Mouse (Mus musculus): ENCODE results near the gene Man2a1.
"Not testable (repeated sequence)": the region's sequence is repeated elsewhere in the genome, so short reads cannot be mapped to it uniquely, and the experiment has no call there.

Gene Man2a1

DNA sequence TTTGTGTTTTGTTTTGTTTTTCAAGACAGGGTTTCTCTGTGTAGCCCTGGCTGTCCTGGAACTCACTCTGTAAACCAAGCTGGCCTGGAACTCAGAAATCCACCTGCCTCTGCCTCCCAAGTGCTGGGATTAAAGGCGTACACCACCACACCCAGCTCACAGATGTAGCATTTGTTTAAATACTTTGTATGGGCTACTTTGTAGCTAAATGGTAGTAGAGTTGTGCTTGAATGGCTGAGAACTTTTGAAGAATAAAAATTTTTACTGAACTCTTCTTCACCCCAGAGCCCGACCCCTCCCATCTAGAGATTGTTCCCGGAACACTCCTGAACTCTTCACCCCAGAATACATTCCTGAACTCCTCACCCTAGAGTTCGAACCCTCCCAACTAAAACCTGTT, 162.1 kb downstream of the Man2a1 start:
- DNase-seq (ENCODE audit: low read depth): not testable (repeated sequence)

DNA sequence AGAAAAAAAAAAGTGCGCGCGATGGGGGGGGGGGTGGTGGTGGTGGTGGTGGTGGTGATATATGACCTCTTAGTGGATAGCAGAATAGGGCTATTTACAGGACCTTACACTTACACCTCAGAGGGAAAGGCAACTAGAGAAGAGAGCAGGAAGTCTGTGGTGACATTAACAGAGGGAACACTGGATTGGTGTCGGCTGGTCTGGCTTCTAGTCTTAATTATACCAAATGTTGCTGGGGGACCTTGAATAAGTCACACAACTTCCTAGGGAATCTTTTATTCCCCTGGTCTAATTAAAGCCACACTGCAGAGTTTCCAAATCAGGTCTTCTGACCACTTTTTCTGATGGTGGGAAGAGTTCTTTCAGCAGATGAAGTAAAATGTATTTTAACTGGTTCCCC, 163.0 kb downstream of the Man2a1 start:
- no peak for DNase-seq (ENCODE audit: low read depth)

DNA sequence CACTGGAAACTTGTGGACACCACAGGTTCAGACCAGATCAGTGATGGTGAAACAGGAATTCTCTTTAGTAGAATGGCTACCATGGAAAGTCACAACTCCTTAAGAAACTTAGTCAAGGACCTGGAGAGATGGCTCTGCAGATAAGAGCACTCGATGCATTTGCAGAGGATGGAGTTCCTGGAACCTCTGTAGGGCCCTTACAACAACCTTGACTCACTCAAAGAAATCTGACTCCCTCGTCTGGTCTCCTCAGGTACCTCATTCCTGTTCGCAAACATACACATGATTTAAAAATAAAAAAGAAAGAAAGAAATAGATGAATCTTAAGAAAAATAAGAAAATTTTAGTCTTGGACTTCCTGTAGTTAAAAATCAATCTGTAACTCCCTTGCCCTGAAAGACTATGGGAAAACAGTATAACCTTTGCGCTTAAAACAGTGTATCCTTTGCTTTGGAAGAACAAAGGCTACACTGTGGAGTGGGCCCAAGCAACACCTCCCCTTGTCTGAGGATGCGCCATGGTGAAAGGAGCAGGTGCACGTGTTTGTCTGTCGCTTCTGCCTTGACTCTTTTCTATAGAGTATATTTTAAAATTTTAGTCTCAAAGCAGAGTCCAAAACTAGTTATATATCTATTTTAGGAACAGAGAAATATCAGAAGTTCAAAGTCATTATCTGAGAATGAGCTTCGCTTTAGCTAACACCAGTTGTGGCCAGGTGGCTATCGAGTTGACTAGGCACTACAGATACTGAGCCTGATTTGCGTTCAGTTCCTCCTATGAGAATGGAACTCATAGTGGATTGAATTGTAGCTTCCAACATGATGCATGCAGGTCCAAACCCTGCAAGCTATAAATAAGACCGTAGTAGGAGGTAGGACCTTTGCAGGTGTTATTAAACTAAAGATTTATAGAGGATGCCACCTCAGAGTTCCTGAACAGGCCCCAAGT, 163.9 kb downstream of the Man2a1 start:
- DNase-seq (ENCODE audit: low read depth): no peak

DNA sequence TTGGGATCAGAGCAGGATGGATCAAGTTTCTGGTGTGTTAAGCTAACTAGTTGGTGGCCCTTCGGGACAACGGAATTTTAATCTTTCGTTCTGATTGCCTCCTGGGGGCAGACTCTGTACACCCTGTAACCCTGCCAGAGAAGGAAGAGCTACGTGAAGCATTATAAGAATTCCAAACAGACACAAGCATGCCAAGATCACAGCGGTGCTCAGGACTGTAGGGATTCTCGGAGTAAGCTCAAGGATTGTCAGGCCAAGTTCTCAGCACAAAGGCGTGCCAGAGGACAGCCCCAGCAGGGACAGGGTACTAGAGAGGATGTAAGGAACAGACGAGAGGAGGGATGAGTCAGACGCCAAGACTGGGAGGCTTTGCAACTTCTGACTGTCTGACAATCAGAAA, 164.8 kb downstream of the Man2a1 start:
- no peak for DNase-seq (ENCODE audit: low read depth)

DNA sequence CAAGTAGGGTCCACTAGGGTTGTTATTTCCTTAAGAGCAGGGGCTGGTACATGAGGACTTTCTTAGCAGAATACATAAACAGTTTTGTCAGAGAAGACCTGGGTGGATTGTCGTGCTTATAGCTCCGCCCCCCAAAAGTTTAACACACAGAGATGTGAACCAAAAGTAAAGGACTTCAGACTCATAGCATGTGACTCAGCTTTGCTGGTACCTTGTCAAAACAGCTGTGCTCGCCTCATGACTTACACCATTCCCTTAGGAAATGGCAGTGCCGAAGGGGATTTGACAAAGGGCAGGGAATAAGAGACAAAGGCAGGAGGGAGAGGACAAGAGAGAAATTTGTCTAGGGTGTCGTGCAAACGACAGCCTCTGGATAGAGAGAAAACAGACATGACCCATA, 166.0 kb downstream of the Man2a1 start:
- no peak for DNase-seq (ENCODE audit: low read depth)

DNA sequence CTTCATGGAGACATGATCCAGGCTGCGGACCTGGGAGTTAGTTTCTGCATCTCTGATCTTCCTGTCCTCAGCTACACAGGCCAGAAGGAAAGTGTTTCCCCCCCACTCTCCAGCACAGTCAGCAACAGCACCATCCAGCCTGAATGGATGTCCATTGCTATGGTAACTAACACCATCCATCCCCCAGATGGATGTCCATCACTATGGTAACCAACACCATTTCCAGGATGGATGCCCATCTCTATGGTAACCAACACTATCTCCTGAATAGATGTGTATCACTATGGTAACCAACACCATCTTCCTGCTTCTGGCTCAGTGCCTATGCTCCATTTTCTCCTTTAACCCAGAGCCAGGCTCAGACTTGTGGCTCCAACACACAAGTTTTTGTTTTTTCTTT, 169.7 kb downstream of the Man2a1 start:
- DNase-seq (ENCODE audit: low read depth): no peak

DNA sequence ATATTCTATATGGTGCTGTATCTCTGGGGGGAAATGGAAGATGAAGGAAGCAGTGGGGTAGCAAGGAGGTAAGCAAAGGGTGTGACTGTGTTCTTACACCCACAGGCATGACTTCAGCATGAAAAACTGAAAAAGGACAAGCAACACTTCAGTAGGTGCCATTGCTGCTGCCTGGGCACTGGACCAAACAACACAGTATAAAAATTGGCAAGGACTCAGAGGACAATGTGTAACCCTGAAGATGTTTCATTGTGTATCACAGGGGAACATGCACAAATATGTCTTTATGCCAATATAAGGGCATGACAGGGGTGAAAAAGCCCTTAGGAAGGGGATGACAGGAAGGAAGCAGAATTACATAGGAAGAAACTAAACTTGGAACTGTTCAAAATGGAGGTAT, 172.1 kb downstream of the Man2a1 start:
- DNase-seq (ENCODE audit: low read depth): no peak

DNA sequence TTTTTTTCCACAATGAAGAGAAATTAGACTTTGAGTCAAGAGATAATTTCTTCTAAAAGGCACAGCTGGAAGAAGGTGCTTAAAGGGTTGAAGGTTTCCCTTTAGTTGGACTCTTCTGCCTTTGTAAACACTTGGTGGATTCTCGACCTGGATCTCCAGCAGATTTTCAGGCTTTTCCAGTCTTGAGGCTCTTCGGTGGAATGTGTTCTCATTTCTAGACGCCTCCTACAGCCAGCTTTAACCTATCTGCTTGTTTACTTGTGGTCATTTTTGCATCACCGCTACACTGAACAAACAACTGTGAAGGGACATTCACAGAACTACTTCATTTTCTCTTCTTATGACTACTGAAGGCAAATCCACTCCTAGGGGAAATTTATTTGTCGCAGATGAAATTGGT, 173.7 kb downstream of the Man2a1 start:
- no peak for DNase-seq (ENCODE audit: low read depth)

DNA sequence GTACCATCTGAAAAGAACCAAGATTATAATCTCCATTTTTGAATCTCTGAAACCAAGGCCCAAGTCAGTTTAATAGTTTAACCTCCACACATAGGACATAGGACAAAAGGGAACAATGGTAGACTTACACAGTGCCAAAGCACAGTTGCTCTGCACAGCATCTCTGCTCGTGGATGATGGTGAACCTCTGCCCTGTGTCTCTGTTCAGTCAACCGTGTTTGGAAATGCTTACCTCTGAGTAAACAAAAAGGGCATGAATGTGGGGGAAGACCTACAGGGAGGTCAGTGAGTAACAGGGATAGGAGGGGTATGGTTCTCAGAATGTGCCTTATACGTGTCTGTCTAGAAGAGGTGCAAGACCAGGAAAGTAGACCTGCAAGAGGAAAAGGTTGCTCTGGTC, 177.8 kb downstream of the Man2a1 start:
- no peak for DNase-seq (ENCODE audit: low read depth)

DNA sequence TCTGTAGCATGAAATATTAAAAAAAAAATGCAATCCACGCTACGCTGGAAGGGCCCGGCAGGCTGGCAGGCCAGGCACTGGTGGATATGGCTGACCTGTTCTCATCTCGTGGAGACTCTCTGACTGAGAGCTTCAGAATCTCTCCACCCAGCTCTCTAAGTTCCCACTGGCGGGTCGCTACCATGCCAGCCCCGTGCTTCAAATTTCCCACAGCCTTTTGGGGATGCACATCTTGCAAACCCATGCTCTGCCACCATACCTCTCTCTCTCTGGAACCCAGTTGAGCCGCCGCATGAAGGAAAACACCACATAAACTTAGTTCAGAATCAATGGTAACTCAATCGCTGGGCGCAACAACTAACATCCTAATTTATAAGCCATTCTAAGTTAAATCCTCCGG, 178.2 kb downstream of the Man2a1 start:
- no peak for DNase-seq (ENCODE audit: low read depth)

DNA sequence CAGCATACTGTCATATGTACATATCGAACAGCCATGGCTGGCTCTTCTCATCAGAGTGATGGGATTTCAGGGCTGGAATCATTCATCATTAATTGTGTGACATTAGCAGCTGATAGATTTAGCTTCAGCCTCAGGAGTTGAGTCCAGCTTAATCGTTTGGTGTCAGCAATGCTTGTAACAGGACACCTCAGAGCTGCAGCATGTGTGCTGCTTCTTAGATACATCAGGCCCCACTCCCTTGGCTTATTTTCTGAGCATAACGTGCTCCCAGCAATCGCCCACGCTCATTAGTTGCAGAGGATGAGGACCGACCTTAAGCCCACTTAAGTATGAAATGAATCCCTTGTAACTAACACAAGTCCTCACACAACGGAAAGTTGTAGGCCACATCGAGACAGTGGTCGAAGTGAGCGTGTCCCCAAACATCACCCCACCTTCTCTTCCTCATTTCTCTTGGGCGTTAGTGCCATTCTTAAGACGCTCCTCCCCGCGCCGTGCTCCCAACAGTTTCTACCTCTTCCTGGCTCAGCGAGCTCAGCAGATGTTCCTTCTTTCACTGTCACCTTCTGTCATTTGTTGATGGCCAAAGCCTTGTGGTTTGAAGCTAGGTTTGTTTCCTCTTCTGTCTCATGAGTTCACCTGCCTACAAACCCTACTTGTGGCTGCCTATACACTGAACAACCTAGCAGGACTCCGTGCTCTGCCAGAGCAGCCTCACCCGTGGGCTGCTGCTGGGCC, 180.4 kb downstream of the Man2a1 start:
- DNase-seq (ENCODE audit: low read depth): no peak

DNA sequence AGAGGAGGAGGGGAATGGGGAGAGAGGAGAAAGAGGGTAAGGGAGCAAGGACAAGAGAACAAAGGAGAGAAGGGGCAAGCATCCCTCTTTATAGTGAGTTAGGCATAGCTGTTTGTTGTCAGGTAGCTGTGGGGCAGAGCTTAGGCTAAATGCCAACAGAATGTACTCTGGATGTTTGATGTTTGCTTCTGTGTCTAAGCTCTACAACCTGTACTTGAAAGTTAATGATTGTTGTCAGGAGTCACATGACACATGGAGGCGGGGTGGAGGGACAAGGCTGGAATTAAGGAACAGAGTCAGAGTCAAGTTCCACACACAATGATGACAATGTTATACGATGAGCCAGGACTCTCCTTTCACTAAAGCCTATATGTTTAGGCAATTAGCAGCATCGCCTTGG, 181.8 kb downstream of the Man2a1 start:
- no peak for DNase-seq (ENCODE audit: low read depth)

DNA sequence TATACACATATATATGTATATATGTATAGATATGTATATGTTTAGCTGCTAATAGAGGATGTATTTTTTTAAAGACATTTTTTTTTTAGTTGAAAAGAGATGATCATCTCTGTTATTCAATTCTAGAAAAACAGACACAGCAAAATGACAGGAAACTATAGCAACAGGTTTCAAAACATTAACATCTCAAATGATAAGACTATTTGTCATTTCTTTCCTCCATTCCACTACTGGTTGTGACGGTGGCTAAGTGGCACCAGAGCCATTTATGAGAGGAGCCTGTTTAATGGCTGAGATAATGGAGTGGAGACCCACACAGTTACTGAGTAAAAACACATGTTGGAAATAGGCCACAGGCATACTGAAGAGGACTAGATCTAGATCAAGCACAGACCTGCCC, 185.4 kb downstream of the Man2a1 start:
- no peak for DNase-seq (ENCODE audit: low read depth)

DNA sequence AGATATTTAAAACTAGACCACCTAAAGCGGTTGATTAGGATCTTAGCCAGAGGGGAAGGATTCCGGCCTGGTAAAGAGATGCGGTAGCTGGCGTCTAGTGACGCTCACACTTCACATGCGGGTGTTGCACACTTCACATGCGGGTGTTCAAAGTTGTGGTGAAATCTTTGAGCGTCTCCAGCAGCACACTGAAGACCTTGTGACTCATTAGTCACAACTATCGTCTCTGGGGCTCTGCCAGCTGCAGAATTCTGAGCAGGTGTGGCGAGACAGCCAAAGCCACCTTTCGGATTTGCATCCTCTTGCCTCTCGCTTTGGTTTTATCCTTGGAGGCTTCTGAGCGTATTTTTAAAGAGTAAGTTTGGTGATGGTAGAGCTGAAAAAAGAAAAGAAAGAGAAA, 187.8 kb downstream of the Man2a1 start:
- DNase-seq (ENCODE audit: low read depth): no peak

DNA sequence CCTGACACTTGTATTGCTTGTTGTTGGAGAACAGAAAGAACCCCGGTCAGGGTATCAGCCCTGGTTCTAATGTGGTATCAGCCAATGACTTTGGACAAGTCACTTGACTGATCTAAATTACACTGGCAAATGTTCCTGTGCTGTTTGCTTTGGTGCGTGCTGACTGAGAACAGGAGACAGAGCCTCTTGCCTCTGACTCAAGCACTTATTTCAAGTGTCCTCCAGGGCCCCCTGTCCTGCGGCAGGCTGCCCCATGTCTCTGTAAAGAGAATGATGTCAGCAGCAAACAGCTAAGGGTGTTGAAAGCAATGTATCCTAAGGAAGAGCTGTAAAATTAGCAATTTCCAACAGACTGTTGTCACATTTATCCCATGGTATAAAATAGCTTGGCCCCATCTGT, 188.6 kb downstream of the Man2a1 start:
- no peak for DNase-seq (ENCODE audit: low read depth)

DNA sequence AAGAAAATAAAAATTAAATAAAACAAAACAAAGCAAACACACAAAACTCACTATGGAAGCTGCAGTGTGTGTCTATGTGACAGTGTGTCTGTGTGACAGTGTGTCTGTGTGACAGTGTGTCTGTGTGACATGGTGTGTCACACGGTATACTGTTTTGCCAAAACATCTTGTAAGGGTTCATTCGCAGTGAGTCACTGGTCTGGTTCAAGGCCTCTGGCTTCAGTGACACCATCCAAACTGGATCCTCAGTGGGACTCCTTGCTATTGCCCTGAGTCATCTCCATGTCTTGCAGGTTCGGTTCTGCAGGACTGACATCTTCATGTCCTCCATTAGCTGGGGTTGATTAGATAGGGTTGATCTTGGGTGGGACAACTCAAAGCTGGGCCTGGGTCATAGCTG, 191.5 kb downstream of the Man2a1 start:
- no peak for DNase-seq (ENCODE audit: low read depth)

DNA sequence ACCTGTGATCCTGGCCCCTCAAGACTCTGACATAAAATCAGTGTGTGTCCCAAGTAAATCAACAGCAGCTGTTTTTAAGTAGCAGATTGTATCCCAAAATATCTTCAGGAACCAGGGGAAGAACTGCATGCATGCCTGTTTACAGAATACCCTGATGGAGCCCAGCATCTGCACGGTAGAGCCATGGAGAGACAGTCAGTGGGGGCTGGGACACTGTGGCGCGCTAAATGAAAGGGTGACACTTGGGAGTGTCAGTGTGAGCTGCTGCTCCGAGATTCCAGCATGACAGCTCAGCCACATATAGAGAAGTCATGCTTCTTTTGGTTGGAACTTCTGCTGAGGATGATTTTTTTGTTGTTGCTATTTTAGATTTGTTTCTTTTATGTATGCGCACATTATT, 192.1 kb downstream of the Man2a1 start:
- no peak for DNase-seq (ENCODE audit: low read depth)

DNA sequence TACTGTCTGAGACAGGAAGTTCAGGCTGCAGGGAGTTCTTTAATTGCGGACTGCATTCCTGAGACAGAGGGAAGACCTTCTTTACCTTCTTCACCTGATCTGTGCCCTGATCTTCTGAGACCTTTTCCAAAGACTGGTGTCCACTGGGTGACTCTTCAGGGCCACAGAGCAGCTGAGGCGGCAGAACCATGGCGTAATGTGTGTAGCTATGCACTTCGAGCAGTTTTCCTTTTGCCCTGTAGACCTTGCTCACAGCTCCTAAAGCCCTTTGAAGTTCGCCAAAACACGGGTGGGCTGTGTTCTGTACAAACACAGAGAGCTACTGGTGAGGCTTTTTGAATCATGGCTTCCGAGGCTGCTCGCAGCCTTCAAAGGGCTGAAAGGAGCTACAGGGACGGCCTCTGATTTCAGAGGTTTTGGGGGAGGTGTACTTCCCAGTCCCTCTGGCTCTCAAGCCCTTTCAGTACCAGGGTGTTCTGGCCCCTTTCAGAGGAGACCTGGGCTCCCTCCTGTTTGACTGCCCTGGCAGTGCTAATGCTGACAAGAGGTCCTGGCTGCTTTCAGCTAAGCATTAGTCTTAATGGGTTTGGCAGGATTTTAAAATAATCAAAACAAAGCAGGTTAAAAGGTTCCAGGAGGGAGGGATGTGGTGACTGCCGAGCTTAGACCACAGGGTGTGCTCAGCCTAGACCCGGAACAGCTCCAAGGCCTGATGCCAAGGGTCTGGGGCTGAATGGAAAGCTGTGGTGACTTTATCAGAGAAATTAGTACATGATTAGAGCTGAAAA, 201.8 kb downstream of the Man2a1 start:
- no peak for DNase-seq (ENCODE audit: low read depth)

DNA sequence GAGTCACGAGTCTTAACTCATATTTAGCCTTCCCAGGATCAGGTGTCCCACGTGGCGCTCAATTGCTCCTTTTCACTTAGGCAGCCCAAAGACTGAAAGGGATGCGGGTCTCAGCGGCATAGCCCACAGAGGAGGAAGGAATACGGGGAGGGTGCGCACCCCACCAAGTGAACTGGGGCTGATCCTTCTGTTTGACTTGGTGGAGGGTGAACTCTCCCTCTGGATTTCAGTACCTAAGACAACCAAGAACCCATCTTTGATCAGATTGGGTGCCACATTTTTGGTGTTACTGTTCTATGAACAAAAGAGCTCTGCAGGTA, 202.4 kb downstream of the Man2a1 start:
- DNase-seq (ENCODE audit: low read depth): no peak

Measured in fibroblast of lung, adult 2 months (primary cell).